Mouse (Mus musculus): ENCODE measurements around the gene Ggps1. TPM values are rescaled to one million over a fixed set of nuclear protein-coding genes. Genes with fewer than 3 reads are reported as not detected.

Gene Ggps1
- polyA plus RNA-seq, 1 experiment from 2014 or later, result 45.6 TPM

DNA sequence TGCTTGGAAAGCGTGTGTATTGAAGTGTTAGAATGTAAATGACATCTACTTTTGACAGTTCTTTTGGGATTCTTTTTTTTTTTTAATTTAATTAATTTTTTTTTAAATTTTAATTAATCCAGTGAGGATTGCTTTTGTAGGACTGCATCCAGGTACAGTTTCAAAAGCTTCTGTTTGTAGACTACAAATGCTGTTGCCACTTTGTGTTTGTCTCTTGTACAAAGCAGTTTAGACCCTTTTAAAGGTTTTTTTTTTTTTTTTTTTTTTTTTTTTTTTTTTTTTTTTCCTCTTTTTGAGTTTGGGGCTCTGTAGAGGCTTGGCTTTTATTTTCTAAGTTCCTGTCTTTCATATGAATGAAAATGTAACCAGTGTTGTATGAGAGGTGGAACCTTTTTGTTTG lies 2.4 kb upstream of the Ggps1 start:
- ATAC-seq (ENCODE audit: insufficient read depth, low FRiP score), result no peak
- no peaks in the 10 kb centered on the region for H3K27me3 ChIP-seq (ENCODE audit: control insufficient read depth, insufficient read depth, low read length)
- no peak overlapping the region for H3K4me2 ChIP-seq (ENCODE audit: low read depth, low read length)
- H3K4me1 ChIP-seq (ENCODE audit: control insufficient read depth, insufficient read depth, low read length), result peaks cover 19% of the 10 kb centered on the region
- no peaks in the 10 kb centered on the region for H3K9me3 ChIP-seq (replicated peaks; ENCODE audit: control insufficient read depth, low read length)
- no peak overlapping the region for H3K27ac ChIP-seq (ENCODE audit: low read length)
- H3K4me3 ChIP-seq (replicated peaks; ENCODE audit: low read length), result no peak overlapping the region
- WGBS, result 66% methylated on average over 1 of the region's 1 CpGs
- H3K9ac ChIP-seq (ENCODE audit: low read length), result no peak overlapping the region
- H3K36me3 ChIP-seq (ENCODE audit: control insufficient read depth, insufficient read depth, low read length), result no peaks in the 10 kb centered on the region

DNA sequence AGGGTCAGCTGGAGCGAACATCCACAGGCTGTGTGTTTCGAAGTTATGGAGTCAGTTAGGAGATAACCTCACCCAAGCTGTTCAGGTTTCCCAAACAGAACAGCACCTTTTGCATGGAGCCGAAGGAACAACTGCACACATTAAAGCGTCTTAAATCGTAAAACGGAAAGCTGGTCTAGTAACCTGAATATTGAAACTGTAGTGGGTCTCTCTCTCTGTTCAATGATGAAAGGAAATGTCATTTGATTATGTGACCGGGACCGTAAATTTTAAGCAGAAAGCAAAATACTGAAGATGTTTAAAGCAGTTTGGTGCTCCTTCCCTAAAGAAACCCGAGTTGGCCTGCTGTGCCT lies 1.7 kb upstream of the Ggps1 start:
- H3K27me3 ChIP-seq (ENCODE audit: control insufficient read depth, insufficient read depth, low read length), result no peaks in the 10 kb centered on the region
- WGBS, result 13% methylated on average over 9 of the region's 9 CpGs
- ATAC-seq (ENCODE audit: insufficient read depth, low FRiP score), result no peak
- H3K9ac ChIP-seq (ENCODE audit: low read length), result peak overlapping the region; percentile 90
- no peaks in the 10 kb centered on the region for H3K36me3 ChIP-seq (ENCODE audit: control insufficient read depth, insufficient read depth, low read length)
- H3K4me2 ChIP-seq (ENCODE audit: low read depth, low read length), result peak overlapping the region; percentile 71
- peak overlapping the region; percentile 96 for H3K4me3 ChIP-seq (replicated peaks; ENCODE audit: low read length)
- H3K4me1 ChIP-seq (ENCODE audit: control insufficient read depth, insufficient read depth, low read length), result peaks cover 19% of the 10 kb centered on the region
- peak overlapping the region; percentile 98 for H3K27ac ChIP-seq (ENCODE audit: low read length)
- H3K9me3 ChIP-seq (replicated peaks; ENCODE audit: control insufficient read depth, low read length), result no peaks in the 10 kb centered on the region

DNA sequence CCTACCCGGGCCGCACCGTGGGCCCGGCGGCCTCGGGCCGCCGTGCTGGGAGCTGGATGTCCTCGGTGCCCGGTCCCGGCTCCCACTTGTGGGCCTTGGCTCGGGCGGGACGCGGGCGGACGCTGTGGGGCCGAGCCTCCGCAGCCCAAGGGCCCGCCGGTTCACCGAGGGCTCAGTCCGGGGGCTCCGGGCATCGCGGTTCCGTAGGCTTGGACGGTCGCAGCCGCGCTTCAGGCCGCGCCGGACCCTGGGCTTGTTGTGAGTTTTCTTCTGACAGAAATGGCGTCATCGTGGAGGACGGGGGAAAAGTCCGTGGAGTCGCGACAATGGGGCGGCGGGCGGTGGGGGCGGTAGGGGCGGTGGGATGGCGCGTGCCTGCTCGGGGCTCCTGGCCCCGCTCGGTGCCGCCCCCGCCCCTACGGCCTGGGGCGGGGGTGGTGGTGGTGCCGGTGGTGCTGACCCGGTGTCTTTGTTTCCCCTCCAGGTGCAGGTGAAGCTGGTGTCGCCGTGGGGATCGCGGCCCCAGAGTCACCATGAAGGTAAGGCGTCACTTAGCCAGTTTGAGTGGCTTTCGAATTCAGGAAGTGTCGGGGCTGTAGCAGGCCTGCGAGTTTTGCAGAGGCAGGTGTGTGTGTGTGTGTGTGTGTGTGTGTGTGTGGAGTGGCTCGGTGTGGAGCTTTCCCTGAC lies 1.2 kb upstream of the Ggps1 start:
- no peak for ATAC-seq (ENCODE audit: insufficient read depth, low FRiP score)
- Histone ChIP-seq H3K27ac (ENCODE audit: low read length) (peak overlapping the region; percentile 98), H3K36me3 (ENCODE audit: control insufficient read depth, insufficient read depth, low read length) (no peaks in the 10 kb centered on the region), H3K9ac (ENCODE audit: low read length) (peak overlapping the region; percentile 90), H3K4me1 (ENCODE audit: control insufficient read depth, insufficient read depth, low read length) (peaks cover 19% of the 10 kb centered on the region), H3K4me3 (replicated peaks; ENCODE audit: low read length) (peak overlapping the region; percentile 96), H3K4me2 (ENCODE audit: low read depth, low read length) (peak overlapping the region; percentile 71), H3K27me3 (ENCODE audit: control insufficient read depth, insufficient read depth, low read length) (no peaks in the 10 kb centered on the region), H3K9me3 (replicated peaks; ENCODE audit: control insufficient read depth, low read length) (no peaks in the 10 kb centered on the region)
- WGBS, result under 1% methylated on average over 65 of the region's 65 CpGs

DNA sequence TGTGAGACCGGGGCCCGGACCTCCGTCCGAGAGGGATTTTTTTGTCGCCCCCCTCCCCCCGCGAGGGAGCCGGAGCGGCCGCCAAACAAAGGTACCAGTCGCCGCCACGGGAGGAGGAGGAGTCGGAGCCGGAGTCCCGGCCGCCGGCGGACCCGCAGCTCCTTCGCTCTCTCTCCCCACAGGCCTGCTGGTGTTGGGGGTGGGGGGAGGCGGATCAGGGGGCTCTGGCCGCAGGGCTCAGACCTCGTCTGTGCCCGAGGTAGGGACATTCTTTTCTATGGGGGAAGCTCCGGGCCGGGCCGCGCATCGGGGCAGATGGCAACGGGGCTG lies 619 bp upstream of the Ggps1 start:
- H3K9ac ChIP-seq (ENCODE audit: low read length), result peak overlapping the region; percentile 90
- H3K9me3 ChIP-seq (replicated peaks; ENCODE audit: control insufficient read depth, low read length), result no peaks in the 10 kb centered on the region
- H3K4me2 ChIP-seq (ENCODE audit: low read depth, low read length), result peak overlapping the region; percentile 71; the same call in 1 of the 2 replicates
- peak; percentile 9 for ATAC-seq (ENCODE audit: insufficient read depth, low FRiP score)
- H3K27me3 ChIP-seq (ENCODE audit: control insufficient read depth, insufficient read depth, low read length), result no peaks in the 10 kb centered on the region
- H3K36me3 ChIP-seq (ENCODE audit: control insufficient read depth, insufficient read depth, low read length), result no peaks in the 10 kb centered on the region
- WGBS, result under 1% methylated on average over 25 of the region's 31 CpGs
- peak overlapping the region; percentile 98 for H3K27ac ChIP-seq (ENCODE audit: low read length)
- H3K4me1 ChIP-seq (ENCODE audit: control insufficient read depth, insufficient read depth, low read length), result peaks cover 19% of the 10 kb centered on the region
- peak overlapping the region; percentile 96 for H3K4me3 ChIP-seq (replicated peaks; ENCODE audit: low read length)

DNA sequence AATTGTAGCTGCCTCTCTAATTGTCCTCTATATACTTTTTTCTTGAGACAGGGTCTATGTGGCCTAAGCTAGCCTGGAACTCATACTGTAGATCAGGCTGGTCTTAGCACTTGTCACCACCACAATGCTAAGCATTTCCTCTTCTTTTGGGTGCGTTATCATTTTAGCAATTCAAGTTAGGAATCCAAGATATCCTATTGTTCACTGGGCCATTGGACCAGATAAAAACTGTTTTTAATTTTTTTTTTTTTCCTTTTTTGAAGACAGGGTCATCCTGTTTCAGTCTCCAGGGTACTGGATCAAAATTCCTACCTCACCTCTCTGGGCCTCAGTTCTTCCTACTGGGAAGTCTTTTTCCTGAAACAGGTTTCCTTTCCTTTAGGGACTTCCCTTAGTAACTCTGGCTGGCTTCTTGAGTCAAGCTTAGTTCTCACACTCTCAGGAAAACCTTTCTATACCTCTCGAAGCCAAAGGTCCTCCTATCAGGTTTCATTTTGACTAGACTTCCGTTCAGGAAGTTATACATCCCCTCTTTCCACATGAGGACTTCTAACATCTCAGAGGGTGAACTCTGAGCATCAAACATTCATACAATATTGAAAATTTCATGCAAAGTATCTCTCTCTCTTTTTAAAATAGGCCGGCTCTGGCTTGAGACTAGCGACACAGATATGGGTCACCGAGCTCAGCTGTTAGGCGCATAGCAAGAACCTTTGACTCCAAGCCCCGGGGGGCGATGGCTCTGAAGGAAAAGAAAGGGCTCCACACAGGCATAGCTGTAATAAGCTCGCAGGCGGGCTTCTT lies 877 bp downstream of the Ggps1 start:
- H3K36me3 ChIP-seq (ENCODE audit: control insufficient read depth, insufficient read depth, low read length), result no peaks in the 10 kb centered on the region
- ATAC-seq (ENCODE audit: insufficient read depth, low FRiP score), result no peak
- WGBS, result 3% methylated on average over 11 of the region's 11 CpGs

DNA sequence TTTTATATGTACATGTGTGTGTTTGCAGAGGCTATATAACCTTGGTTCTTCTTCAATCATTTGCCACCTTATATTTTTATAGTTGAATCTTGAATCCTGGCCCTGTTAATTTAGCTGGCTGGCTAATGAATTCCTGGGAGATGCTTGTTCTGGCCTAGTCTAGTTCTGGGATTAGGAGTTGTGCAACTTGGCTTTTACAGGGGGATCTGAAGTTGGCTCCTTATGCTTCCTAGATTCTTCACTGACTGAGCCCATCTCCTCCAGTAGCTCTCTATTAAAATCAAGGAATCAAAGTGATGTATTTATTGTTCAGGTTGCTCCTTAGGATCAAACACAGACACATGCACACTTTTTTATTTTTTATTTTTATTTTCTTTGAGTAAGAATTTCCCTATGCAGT lies 3.7 kb downstream of the Ggps1 start:
- H3K4me1 ChIP-seq (ENCODE audit: control insufficient read depth, insufficient read depth, low read length), result peaks cover 12% of the 10 kb centered on the region
- no peaks in the 10 kb centered on the region for H3K27me3 ChIP-seq (ENCODE audit: control insufficient read depth, insufficient read depth, low read length)
- no peak overlapping the region for H3K4me2 ChIP-seq (ENCODE audit: low read depth, low read length)
- H3K4me3 ChIP-seq (replicated peaks; ENCODE audit: low read length), result no peak overlapping the region
- H3K9me3 ChIP-seq (replicated peaks; ENCODE audit: control insufficient read depth, low read length), result no peaks in the 10 kb centered on the region
- no peak overlapping the region for H3K27ac ChIP-seq (ENCODE audit: low read length)
- no peak overlapping the region for H3K9ac ChIP-seq (ENCODE audit: low read length)
- H3K36me3 ChIP-seq (ENCODE audit: control insufficient read depth, insufficient read depth, low read length), result no peaks in the 10 kb centered on the region; the same call in 1 of the 2 replicates
- ATAC-seq (ENCODE audit: insufficient read depth, low FRiP score), result no peak

More for the DNA sequence above, 877 bp downstream of the Ggps1 start:
- Histone ChIP-seq H3K27ac (ENCODE audit: low read length) (peak overlapping the region; percentile 97), H3K4me1 (ENCODE audit: control insufficient read depth, insufficient read depth, low read length) (peaks cover 16% of the 10 kb centered on the region), H3K4me2 (ENCODE audit: low read depth, low read length) (peak overlapping the region; percentile 96), H3K27me3 (ENCODE audit: control insufficient read depth, insufficient read depth, low read length) (no peaks in the 10 kb centered on the region), H3K4me3 (replicated peaks; ENCODE audit: low read length) (peak overlapping the region; percentile 96), H3K9ac (ENCODE audit: low read length) (peak overlapping the region; percentile 89), H3K9me3 (replicated peaks; ENCODE audit: control insufficient read depth, low read length) (no peaks in the 10 kb centered on the region)

DNA sequence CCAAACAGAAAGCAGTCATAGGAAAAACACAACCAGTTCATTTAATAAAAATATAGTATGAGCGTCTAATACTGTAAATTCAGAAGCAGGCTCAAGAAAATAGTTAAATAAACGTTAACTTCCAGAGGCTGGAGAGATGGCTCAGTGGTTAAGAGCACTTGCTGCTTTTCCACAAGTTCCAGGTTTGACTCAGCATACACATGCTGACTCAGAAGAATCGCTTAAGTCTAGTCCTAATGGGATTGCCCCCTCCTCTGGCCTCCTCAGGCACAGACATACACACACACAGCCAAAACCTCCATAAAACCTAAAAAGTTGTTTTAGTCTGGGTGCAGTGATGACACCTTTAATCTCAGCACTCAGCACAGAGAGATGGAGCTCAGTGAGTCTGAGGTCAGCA lies 6.5 kb downstream of the Ggps1 start:
- H3K4me3 ChIP-seq (replicated peaks; ENCODE audit: low read length), result no peak overlapping the region
- 90% methylated on average over 3 of the region's 3 CpGs for WGBS
- no peak for ATAC-seq (ENCODE audit: insufficient read depth, low FRiP score)
- no peak overlapping the region for H3K27ac ChIP-seq (ENCODE audit: low read length)
- H3K36me3 ChIP-seq (ENCODE audit: control insufficient read depth, insufficient read depth, low read length), result peaks cover 11% of the 10 kb centered on the region
- H3K9me3 ChIP-seq (replicated peaks; ENCODE audit: control insufficient read depth, low read length), result no peaks in the 10 kb centered on the region
- H3K9ac ChIP-seq (ENCODE audit: low read length), result no peak overlapping the region
- no peaks in the 10 kb centered on the region for H3K27me3 ChIP-seq (ENCODE audit: control insufficient read depth, insufficient read depth, low read length)
- H3K4me2 ChIP-seq (ENCODE audit: low read depth, low read length), result no peak overlapping the region
- H3K4me1 ChIP-seq (ENCODE audit: control insufficient read depth, insufficient read depth, low read length), result peaks cover 5% of the 10 kb centered on the region; the same call in 1 of the 2 replicates

DNA sequence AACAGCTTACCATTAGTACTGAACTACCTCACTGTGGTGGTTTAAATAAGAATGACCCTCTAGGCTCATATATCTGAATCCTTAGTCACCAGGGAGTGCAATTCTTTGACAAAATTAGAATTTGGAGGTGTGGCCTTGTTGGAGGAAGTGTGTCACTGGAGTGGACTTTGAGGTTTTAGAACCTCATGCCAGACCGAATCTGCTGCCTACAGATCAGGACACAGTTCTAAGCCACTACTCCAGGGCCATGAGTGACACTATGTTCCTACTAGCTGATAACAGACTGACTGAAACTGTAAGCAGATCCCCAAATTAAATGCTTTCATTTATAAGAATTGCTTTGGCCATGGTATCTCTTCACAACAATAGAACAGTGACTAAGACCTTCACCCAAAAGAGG lies 13.4 kb downstream of the Ggps1 start:
- Histone ChIP-seq H3K4me2 (ENCODE audit: low read depth, low read length) (no peak overlapping the region), H3K27me3 (ENCODE audit: control insufficient read depth, insufficient read depth, low read length) (no peaks in the 10 kb centered on the region), H3K4me3 (replicated peaks; ENCODE audit: low read length) (no peak overlapping the region), H3K27ac (ENCODE audit: low read length) (no peak overlapping the region), H3K4me1 (ENCODE audit: control insufficient read depth, insufficient read depth, low read length) (no peaks in the 10 kb centered on the region), H3K9ac (ENCODE audit: low read length) (no peak overlapping the region), H3K36me3 (ENCODE audit: control insufficient read depth, insufficient read depth, low read length) (peaks cover 26% of the 10 kb centered on the region), H3K9me3 (replicated peaks; ENCODE audit: control insufficient read depth, low read length) (no peaks in the 10 kb centered on the region)
- 90% methylated on average over 1 of the region's 1 CpGs for WGBS
- no peak for ATAC-seq (ENCODE audit: insufficient read depth, low FRiP score)

DNA sequence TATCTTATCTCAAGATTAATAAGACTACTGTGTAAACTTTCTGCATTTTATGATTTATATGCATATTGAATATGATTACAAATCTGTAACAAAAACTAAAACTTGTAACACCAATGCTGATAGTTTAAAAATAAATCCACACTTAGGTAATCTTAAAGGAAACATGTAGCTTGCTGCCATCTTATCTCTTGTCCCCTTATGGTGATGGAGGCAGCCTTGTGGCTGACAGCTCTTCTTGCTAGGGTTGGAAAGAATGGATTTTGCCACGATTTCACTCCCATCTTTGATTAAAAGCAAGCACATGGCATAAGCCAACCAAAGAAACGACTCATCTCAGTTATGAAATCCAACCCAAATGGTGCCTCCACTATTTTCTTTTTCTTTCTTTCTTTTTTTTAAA lies 18.8 kb downstream of the Ggps1 start:
- ATAC-seq (ENCODE audit: insufficient read depth, low FRiP score), result no peak
- peaks cover 6% of the 10 kb centered on the region for H3K4me1 ChIP-seq (ENCODE audit: control insufficient read depth, insufficient read depth, low read length)
- H3K9me3 ChIP-seq (replicated peaks; ENCODE audit: control insufficient read depth, low read length), result no peaks in the 10 kb centered on the region
- no peaks in the 10 kb centered on the region for H3K27me3 ChIP-seq (ENCODE audit: control insufficient read depth, insufficient read depth, low read length)
- H3K4me2 ChIP-seq (ENCODE audit: low read depth, low read length), result no peak overlapping the region
- no peak overlapping the region for H3K27ac ChIP-seq (ENCODE audit: low read length)
- peaks cover 14% of the 10 kb centered on the region for H3K36me3 ChIP-seq (ENCODE audit: control insufficient read depth, insufficient read depth, low read length)
- no peak overlapping the region for H3K9ac ChIP-seq (ENCODE audit: low read length)
- H3K4me3 ChIP-seq (replicated peaks; ENCODE audit: low read length), result no peak overlapping the region
- WGBS, result 62% methylated on average over 2 of the region's 2 CpGs
